Mouse (Mus musculus) ES-E14 (cell line): ENCODE data around the gene Acss2.

Experiments used
- CHD2 ChIP-seq: IDR thresholded peaks from 2 replicates; pipeline ENCODE4 v1.6.1; 2014; ENCODE audit warnings: mild to moderate bottlenecking, low read depth, low read length, inconsistent platforms
- HCFC1 ChIP-seq: IDR thresholded peaks from 2 replicates; pipeline ENCODE4 v1.6.1; 2012; ENCODE audit warnings: low read length, inconsistent platforms, borderline replicate concordance; ENCODE audit not compliant: insufficient read depth
- MAFK ChIP-seq: IDR thresholded peaks from 2 replicates; pipeline ENCODE4 v1.6.1; 2014; ENCODE audit warnings: mild to moderate bottlenecking, low read depth, low read length, inconsistent platforms; ENCODE audit not compliant: insufficient read depth
- ZC3H11A ChIP-seq: IDR thresholded peaks from 2 replicates; pipeline ENCODE4 v1.6.1; 2012; ENCODE audit warnings: low read depth, mild to moderate bottlenecking, inconsistent platforms, low read length, borderline replicate concordance
- ZNF384 ChIP-seq: IDR thresholded peaks from 2 replicates; pipeline ENCODE4 v1.6.1; 2012; ENCODE audit warnings: low read depth, low read length, inconsistent platforms

- TF ChIP-seq ZNF384 = 0 out of 2 replicates have a peak, but pooled peaks have one; percentile 45
- TF ChIP-seq ZC3H11A = no peak
- no peak for TF ChIP-seq HCFC1
- no peak for TF ChIP-seq CHD2
- TF ChIP-seq MAFK = no peak
These were observed 62.6 kb downstream of the Acss2 start for GRCm38 (mm10) chr2:155580331-155580730.
